Mouse (Mus musculus) lung, adult 2 months (tissue): ENCODE results near the gene Mfn2. TPM values are rescaled to one million over a fixed set of nuclear protein-coding genes. Genes with fewer than 3 reads are reported as not detected.

Experiments
- DNase-seq: peaks from one replicate; pipeline ENCODE4 v3.0.0; 2022
- H3K4me1 ChIP-seq: fragments of 200-500 bp; 2 replicates; pipeline ENCODE4 v1.6.1; 2011; ENCODE audit warnings: low read length; ENCODE audit not compliant: control insufficient read depth, insufficient read depth
- H3K4me3 ChIP-seq: fragments of 200-500 bp; replicated peaks from 2 replicates; pipeline ENCODE3; 2011; ENCODE audit warnings: low read depth, mild to moderate bottlenecking, control low read depth, low read length; ENCODE audit errors: extremely low read depth
- CTCF ChIP-seq: fragments of 200-500 bp; IDR thresholded peaks from 2 replicates; pipeline ENCODE4 v1.5.1; 2011; ENCODE audit warnings: mild to moderate bottlenecking, low read length, control low read depth; ENCODE audit not compliant: insufficient read depth
- POLR2A ChIP-seq: fragments of 200-500 bp; IDR thresholded peaks from 2 replicates; pipeline ENCODE4 v1.6.1; 2011; ENCODE audit warnings: low read depth, mild to moderate bottlenecking, control low read depth, low read length, borderline replicate concordance; ENCODE audit errors: extremely low read depth
- WGBS: fragments of 180-500 bp; shearing (Covaris S2); methylation state at CpG from one replicate; pipeline ENCODE4 v1.1.7; 2018; 5-methylcytosine and 5-hydroxymethylcytosine counted together
- polyA plus RNA-seq: library from polyadenylated mRNA; depleted of rRNA; stranded (reverse); fragments of >200 nt; gene quantifications from 2 replicates; pipeline ENCODE4 v1.2.3, GENCODE M21; 2012; rRNA removed

The Mfn2 gene
- polyA plus RNA-seq = 36.5 and 52.2 TPM in 2 replicates

DNA sequence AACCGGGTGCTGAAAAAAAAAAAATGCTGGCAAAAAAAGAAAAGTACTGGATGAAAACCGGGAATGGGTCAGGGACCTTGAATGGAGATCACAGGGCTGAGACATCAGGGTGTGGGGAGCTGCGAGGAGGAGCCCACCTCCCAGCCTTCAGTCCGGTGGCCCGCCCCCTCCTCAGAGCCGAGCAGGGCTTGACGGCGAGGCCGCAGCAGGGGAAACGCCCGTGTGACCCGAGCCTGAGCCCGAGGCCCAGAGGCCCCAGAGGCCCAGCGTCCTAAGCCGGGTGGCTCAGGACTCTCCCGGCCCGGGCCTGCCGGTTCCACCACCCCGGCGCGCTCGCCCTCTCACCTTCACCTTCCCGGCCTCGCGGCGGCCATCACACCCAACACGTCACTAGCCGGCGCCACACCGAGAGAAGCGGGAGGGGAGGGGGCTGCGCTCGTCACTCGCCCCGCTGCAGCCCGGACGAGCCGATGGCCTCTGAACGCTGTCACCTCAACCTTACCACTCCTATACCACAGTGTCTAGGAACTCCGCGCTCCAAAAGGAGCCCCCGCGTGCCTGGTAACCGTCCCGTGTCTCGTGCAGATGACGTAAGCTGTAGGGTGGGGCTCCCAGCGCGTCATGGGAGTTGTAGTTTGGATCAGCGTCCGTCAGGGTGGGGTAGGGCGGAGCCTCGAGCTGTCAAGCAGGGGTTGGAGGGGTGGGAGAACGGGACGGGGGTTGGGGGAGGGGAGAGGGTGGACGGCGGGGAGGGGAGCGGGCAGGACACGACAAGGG is at the start of gene Mfn2:
Gene Mfn2, minus strand, starts transcription at position 392 of the 777 bp plus-strand sequence.
- under 1% methylated on average over 59 of the region's 59 CpGs for WGBS
- H3K4me3 ChIP-seq = peak within 1 kb of the TSS; percentile 98
- peaks cover 11% of the 10 kb centered on the region for H3K4me1 ChIP-seq
- peak; percentile 92 for DNase-seq
- no peak for TF ChIP-seq CTCF
- 0 out of 2 replicates have a peak, but pooled peaks have one; percentile 26 for TF ChIP-seq POLR2A

GRCm38 (mm10) chr4:147953590-147953989 is 49.1 kb upstream of the Mfn2 start:
- Histone ChIP-seq H3K4me1 (no peaks in the 10 kb centered on the region), H3K4me3 (no peak overlapping the region)
- 10% methylated on average over 4 of the region's 4 CpGs for WGBS
- DNase-seq = no peak
- TF ChIP-seq CTCF = 0 out of 2 replicates have a peak, but pooled peaks have one; percentile 13
- TF ChIP-seq POLR2A = no peak

GRCm38 (mm10) chr4:147947511-147947910 is 43.0 kb upstream of the Mfn2 start:
- TF ChIP-seq POLR2A = no peak
- no peak for TF ChIP-seq CTCF
- H3K4me1 ChIP-seq = peaks cover 6% of the 10 kb centered on the region
- WGBS = 23% methylated on average over 2 of the region's 2 CpGs
- H3K4me3 ChIP-seq = no peak overlapping the region
- no peak for DNase-seq

DNA sequence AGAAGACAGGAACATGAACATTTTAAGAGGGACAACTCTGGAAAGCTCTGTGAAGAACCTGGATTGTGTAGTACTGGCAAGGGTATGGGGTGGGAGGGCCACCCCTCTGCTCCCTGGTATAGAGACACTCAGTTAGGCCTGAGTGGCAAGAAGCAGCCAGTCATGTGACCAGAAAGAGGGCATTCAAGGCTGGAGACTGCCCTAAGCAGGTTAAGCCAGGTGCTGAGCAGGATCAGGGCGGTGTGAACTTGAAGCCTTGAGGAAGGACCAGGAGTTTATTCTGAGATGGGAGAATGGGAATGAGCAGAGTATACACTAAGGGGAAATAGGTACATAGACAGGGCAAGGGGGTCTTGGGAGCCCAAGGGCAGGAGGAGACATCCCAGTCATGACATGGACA is 38.5 kb upstream of the Mfn2 start:
- TF ChIP-seq POLR2A = no peak
- no peak for DNase-seq
- WGBS = 88% methylated on average over 1 of the region's 1 CpGs
- Histone ChIP-seq H3K4me3 (no peak overlapping the region), H3K4me1 (peaks cover 21% of the 10 kb centered on the region)

DNA sequence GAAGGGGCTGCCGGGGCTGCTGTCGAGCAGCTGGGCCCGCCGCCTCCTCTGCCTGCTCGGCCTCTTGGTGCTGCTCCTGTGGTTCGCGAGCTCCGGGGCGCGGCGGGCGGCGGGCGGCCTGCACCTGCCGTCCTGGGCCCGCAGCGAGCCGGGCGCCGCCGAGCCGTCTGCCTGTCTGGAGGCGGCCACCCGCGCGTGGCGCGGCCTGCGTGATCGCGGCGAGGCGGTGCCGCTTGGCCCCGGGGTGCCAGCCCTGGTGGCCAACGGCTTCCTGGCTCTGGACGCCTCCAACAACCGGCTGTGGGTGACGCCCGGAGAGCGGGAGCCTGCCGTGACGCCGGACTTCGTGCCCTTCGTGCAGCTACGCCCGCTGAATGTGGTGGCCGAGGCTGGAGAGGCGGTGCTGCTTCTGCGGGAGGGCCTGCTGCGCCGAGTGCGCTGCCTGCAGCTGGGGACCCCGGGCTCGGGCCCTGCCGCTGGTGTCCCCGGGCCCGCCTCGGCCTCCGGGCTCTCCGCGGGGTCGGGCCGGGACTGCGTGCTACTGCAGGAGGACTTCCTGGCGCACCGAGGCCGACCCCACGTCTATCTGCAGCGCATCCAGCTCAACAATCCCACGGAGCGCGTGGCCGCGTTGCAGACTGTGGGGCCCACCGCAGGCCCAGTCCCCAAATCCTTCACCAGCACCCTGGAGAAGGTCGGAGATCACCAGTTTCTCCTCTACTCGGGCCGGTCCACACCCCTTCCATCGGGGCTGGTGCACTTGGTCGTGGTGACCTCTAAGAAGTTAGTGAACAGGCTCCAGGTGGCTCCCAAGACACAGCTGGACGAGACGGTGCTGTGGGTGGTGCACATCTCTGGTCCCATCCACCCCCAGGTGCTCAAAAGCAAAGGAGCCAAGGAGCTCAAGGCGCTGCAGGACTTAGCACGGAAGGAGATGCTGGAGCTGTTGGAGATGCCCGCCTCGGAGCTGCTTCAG is 36.8 kb upstream of the Mfn2 start:
- peaks cover 22% of the 10 kb centered on the region for H3K4me1 ChIP-seq
- 4% methylated on average over 81 of the region's 88 CpGs for WGBS
- H3K4me3 ChIP-seq = peak overlapping the region; percentile 80
- no peak for TF ChIP-seq CTCF
- no peak for TF ChIP-seq POLR2A
- DNase-seq = no peak

GRCm38 (mm10) chr4:147940576-147941044 is 36.1 kb upstream of the Mfn2 start, which contains the start of gene 2510039O18Rik:
Gene 2510039O18Rik (plus strand): TSS chr4:147940895.
- WGBS = 1% methylated on average over 28 of the region's 35 CpGs
- peak; percentile 79 for DNase-seq
- TF ChIP-seq CTCF = no peak
- peak; percentile 83; the same call in 1 of the 2 replicates for TF ChIP-seq POLR2A
- Histone ChIP-seq H3K4me3 (peak within 1 kb of the TSS; percentile 80), H3K4me1 (peaks cover 24% of the 10 kb centered on the region)

- Histone ChIP-seq H3K4me3 (no peak overlapping the region), H3K4me1 (peaks cover 24% of the 10 kb centered on the region)
- 38% methylated on average over 9 of the region's 9 CpGs for WGBS
Measured at GRCm38 (mm10) chr4:147940111-147940510, 35.6 kb upstream of the Mfn2 start.

DNA sequence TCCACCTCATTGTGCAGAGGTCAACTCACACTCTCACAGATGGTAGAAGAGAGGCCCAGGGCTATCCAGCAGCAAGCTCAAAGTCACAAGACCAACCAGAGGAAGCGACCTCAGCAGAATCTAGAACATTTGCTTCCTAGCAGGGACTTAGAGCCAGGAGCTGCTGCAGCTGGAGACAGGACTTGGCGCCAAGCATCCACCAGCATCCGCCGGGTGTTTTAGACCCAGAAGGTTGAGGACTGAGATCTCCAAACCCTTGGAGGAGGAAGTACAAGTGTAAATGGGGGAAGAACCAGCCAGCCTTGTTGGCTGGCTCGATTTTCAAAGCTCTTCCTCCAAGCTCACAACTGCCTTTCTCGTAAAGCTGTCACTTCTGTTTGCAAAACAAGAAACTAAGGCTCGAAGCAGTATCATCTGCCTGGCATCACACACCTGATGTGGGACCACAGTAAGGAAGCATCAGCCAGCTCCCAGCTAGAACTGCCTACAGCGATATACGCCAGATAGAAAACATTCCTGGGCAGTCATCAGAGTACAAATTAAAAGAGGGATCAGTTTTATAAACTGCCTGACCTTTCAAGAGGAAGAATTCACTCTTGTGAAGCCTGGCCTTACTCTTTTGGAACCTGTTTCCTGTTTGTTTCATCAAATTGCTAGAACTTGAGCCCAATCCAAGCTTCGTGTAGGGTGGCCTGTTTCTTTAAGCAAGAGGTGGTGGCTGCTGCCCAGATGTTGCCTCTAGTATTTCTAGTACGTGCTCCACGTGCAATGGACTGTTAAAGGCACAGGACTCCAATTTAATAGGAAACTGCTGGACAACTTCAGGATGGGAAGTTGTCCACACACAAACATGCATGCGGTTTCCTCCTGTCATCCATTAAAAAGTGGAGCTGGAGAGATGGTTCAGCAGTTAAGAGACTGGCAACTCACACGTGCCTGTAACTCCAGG is 33.9 kb upstream of the Mfn2 start:
- H3K4me1 ChIP-seq = peaks cover 24% of the 10 kb centered on the region

More at GRCm38 (mm10) chr4:147940111-147940510, 35.6 kb upstream of the Mfn2 start:
- no peak for DNase-seq
- TF ChIP-seq POLR2A (no peak), CTCF (no peak)

GRCm38 (mm10) chr4:147937486-147937885 is 33.0 kb upstream of the Mfn2 start:
- Histone ChIP-seq H3K4me3 (no peak overlapping the region), H3K4me1 (peaks cover 21% of the 10 kb centered on the region)
- WGBS = 59% methylated on average over 5 of the region's 5 CpGs
- TF ChIP-seq POLR2A (no peak), CTCF (no peak)
- DNase-seq = no peak

More for the DNA sequence above, 33.9 kb upstream of the Mfn2 start:
- TF ChIP-seq POLR2A = no peak
- no peak for TF ChIP-seq CTCF
- WGBS = 23% methylated on average over 14 of the region's 14 CpGs
- DNase-seq = no peak
- no peak overlapping the region for H3K4me3 ChIP-seq
